Mouse (Mus musculus): ENCODE results near the gene Rnf141.

The Rnf141 gene

GRCm38 (mm10) chr7:110768451-110769064 lies 75.7 kb downstream of the Rnf141 start:
- peak; percentile 46 to 57 for DNase-seq (ENCODE audit: low spot score in 2 of 2)

DNA sequence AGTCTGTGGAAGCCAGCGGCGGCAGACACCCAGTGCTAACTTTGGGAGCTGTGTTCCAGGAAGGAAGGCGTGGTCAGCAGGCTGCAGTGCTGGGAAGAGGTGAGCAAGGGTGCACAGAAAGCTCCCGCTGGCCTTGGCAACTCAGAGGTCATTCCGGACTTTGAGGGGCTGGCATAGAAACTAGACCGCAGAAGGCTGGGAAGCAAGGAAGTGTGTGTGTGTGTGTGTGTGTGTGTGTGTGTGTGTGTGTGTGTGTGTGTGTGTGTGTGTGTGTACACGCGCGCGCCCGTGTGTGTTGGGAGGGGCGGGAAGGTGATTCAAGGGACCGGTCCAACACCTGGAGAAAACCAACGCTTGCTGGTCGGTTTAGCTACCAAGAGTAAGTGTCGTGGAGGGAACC lies 76.3 kb downstream of the Rnf141 start, which contains the start of gene Ampd3:
Gene Ampd3 (plus strand): TSS at position 206 of the 400 bp plus-strand sequence.
- DNase-seq (ENCODE audit: low spot score in 2 of 2) = no peak

DNA sequence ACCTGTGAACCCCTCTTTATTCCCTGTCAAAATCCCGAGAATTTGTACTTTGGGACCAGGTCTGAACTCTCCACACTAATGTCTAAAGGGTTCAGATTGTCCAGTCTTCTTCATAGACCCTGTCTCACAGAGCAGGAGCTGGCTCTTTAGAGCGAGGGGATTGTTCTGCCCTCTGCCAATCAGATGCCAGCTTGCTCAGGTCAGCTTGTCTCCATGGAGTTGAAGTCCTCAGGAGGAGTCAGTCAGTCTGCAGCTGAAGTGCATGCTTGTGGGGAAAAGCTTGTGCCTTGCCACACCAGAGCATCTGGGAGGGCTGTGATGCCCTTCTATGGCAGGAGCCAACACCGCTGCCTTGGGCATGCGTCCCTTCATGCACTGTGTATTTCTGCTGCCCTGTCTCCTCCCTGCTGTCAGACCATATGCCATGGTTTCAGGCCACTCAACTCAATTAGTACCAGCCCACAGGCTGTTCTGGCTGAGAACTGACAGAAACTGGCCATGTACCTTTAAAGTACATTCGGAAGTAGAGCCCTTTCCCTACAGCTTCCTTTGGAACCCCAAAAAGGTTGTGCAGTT lies 81.6 kb downstream of the Rnf141 start:
- DNase-seq (ENCODE audit: low spot score in 2 of 2) = no peak

GRCm38 (mm10) chr7:110756440-110756839 lies 87.8 kb downstream of the Rnf141 start:
- no peak for DNase-seq (ENCODE audit: low spot score in 2 of 2)

DNA sequence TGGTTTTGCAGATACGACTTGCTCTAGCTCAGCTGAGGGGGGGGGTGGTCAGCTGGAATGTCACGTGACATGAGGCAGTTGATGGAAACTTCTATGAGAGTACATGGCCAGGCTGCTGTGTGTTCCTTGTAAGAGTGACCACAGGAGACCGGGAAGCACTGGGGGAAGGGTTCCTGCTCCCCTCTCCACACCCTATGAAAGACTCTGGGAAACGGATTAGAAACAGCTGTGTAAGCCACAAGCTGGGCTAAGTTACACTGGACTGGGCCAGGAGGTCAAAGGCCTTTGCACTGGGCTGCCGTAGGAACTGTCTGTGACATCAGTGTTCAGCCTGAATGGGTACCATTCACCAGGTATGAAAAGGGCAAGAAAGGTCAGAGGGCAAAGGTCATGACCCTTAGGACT lies 90.3 kb downstream of the Rnf141 start:
- DNase-seq (ENCODE audit: low spot score in 2 of 2) = no peak

GRCm38 (mm10) chr7:110753310-110753709 lies 90.9 kb downstream of the Rnf141 start:
- no peak for DNase-seq (ENCODE audit: low spot score in 2 of 2)

DNA sequence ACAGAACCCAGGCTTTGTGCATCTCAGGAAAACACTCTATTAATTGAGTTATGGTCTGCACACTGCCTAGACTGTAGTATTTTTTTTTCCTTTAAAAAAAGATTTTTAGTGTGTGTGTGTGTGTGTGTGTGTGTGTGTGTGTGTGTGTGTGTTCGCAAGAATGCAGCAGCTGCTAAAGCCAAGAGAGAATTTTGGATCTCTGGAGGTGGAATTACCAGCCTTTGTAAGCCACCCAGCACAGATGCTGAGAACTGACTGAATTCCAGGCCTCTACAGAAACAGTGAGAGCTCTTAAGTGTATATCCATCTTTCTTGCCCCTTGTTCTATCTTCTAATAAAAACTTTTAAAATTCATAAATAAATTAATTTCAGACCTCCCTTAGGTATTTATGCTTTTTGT lies 92.6 kb downstream of the Rnf141 start:
- no peak for DNase-seq (ENCODE audit: low spot score in 2 of 2)

GRCm38 (mm10) chr7:110750834-110751233 lies 93.4 kb downstream of the Rnf141 start:
- DNase-seq (ENCODE audit: low spot score in 2 of 2) = no peak

Measured in right cerebral cortex, postnatal 10 days (tissue).